Mouse (Mus musculus) stomach, embryonic 15.5 days (tissue): ENCODE results near the gene Sox15. TPM values are rescaled to one million over a fixed set of nuclear protein-coding genes. Genes with fewer than 3 reads are reported as not detected.

ENCODE experiments used
- ATAC-seq: fragments of 200-750 bp; cut with Nextera tagmentation; 2 replicates; pipeline ENCODE4 v1.8.0; 2017; ENCODE audit warnings: low read depth, moderate number of reproducible peaks, moderate TSS enrichment; ENCODE audit not compliant: insufficient read depth, low FRiP score
- H3K27ac ChIP-seq: fragments of 300-500 bp; sonication (generic); 2 replicates; pipeline ENCODE4 v1.5.1; 2015; ENCODE audit warnings: mild to moderate bottlenecking, inconsistent platforms
- H3K27me3 ChIP-seq: fragments of 300-500 bp; sonication (generic); replicated peaks from 2 replicates; pipeline ENCODE4 v1.6.1; 2015; ENCODE audit warnings: inconsistent platforms
- H3K36me3 ChIP-seq: fragments of 300-500 bp; sonication (generic); 2 replicates; pipeline ENCODE4 v1.6.1; 2015; ENCODE audit warnings: inconsistent platforms
- H3K4me1 ChIP-seq: fragments of 300-500 bp; sonication (generic); 2 replicates; pipeline ENCODE4 v1.6.1; 2015; ENCODE audit warnings: inconsistent platforms
- H3K4me2 ChIP-seq: fragments of 300-500 bp; sonication (generic); 2 replicates; pipeline ENCODE4 v1.6.1; 2015; ENCODE audit warnings: mild to moderate bottlenecking, inconsistent platforms
- H3K4me3 ChIP-seq: fragments of 300-500 bp; sonication (generic); replicated peaks from 2 replicates; pipeline ENCODE4 v1.5.1; 2015; ENCODE audit warnings: inconsistent platforms
- H3K9ac ChIP-seq: fragments of 300-500 bp; sonication (generic); 2 replicates; pipeline ENCODE4 v1.6.1; 2015; ENCODE audit warnings: inconsistent platforms
- H3K9me3 ChIP-seq: fragments of 300-500 bp; sonication (generic); 2 replicates; pipeline ENCODE4 v1.6.1; 2016; ENCODE audit warnings: inconsistent platforms
- WGBS: fragments of 180-500 bp; shearing (Covaris S2); methylation state at CpG from one replicate; pipeline ENCODE4 v1.1.7; 2015; 5-methylcytosine and 5-hydroxymethylcytosine counted together
- polyA plus RNA-seq: library from polyadenylated mRNA; unstranded; fragments of >200 nt; fragmentation: Nextera tagmentation; extraction: Ambion mirVana; gene quantifications from 2 replicates; pipeline ENCODE4 v1.2.1, GENCODE M21; 2015

The Sox15 gene
- polyA plus RNA-seq, 1 experiment from 2014 or later: 6.0 TPM

- peaks cover 7% of the 10 kb centered on the region; the same call in 1 of the 2 replicates for H3K36me3 ChIP-seq
- H3K4me3 ChIP-seq: 0 out of 2 replicates have a peak overlapping the region, but pooled peaks have one; percentile 92
- no peaks in the 10 kb centered on the region for H3K9me3 ChIP-seq
- WGBS: 70% methylated on average over 7 of the region's 7 CpGs
- H3K4me2 ChIP-seq: no peak overlapping the region
- peak overlapping the region; percentile 80 for H3K27ac ChIP-seq
- no peak overlapping the region for H3K9ac ChIP-seq
- ATAC-seq: no peak
- H3K4me1 ChIP-seq: peaks cover 48% of the 10 kb centered on the region
- no peaks in the 10 kb centered on the region for H3K27me3 ChIP-seq
These were observed 28.5 kb downstream of the Sox15 start for GRCm38 (mm10) chr11:69683576-69683975.

DNA sequence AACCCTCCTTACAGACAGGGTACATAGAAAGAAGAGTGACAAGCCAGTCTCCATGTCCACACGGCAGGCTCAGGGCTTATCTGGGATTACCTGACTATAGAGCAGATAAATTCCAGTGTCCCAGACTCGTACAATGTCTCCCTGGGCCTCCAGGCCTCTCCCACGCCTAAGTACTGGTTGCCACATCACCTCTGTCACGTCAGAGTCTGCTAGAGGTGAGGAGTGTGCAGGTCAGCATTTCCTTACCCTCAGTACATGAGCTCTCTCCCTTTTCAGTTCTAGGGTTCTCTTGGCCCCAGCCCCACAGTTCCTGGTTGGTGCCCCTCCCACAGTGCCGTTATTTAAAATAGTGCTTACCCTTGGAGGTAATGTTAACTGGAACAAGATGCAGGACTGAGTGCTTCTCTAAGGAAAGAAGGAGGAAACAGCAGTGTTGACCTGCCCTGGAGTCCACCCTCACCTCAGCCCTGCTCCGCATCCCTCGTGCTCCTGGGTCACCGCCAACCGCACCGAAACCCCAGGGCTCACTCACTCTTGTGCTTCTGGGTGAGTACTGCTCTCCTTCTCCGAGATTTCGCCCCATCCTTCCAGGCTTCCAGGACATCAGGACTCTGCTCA, 29.1 kb downstream of the Sox15 start:
- no peaks in the 10 kb centered on the region for H3K9me3 ChIP-seq
- WGBS: 72% methylated on average over 12 of the region's 12 CpGs
- no peak overlapping the region for H3K4me2 ChIP-seq
- H3K4me3 ChIP-seq: no peak overlapping the region
- H3K27me3 ChIP-seq: no peaks in the 10 kb centered on the region
- ATAC-seq: no peak
- 0 out of 2 replicates have a peak, but pooled peaks cover 3% of the 10 kb centered on the region for H3K36me3 ChIP-seq
- no peak overlapping the region for H3K9ac ChIP-seq
- H3K4me1 ChIP-seq: peaks cover 48% of the 10 kb centered on the region
- no peak overlapping the region for H3K27ac ChIP-seq

GRCm38 (mm10) chr11:69684936-69685335, 29.8 kb downstream of the Sox15 start:
- Histone ChIP-seq H3K27me3 (no peaks in the 10 kb centered on the region), H3K27ac (peak overlapping the region; percentile 80; the same call in 1 of the 2 replicates), H3K4me3 (no peak overlapping the region), H3K4me2 (no peak overlapping the region), H3K9ac (no peak overlapping the region), H3K9me3 (no peaks in the 10 kb centered on the region), H3K4me1 (peaks cover 44% of the 10 kb centered on the region), H3K36me3 (0 out of 2 replicates have a peak, but pooled peaks cover 3% of the 10 kb centered on the region)
- WGBS: 90% methylated on average over 6 of the region's 6 CpGs
- no peak for ATAC-seq

- Histone ChIP-seq H3K27me3 (no peaks in the 10 kb centered on the region), H3K9ac (no peak within 1 kb of the TSS), H3K27ac (peak within 1 kb of the TSS; percentile 80), H3K4me3 (no peak within 1 kb of the TSS), H3K4me1 (peaks cover 37% of the 10 kb centered on the region), H3K36me3 (no peaks in the 10 kb centered on the region), H3K4me2 (peak within 1 kb of the TSS; percentile 19; the same call in 1 of the 2 replicates), H3K9me3 (no peaks in the 10 kb centered on the region)
- 55% methylated on average over 10 of the region's 10 CpGs for WGBS
- no peak for ATAC-seq
These were observed 30.5 kb downstream of the Sox15 start, which contains the start of gene Tnfsf13 for GRCm38 (mm10) chr11:69685526-69686148. TSS of gene Tnfsf13 (minus strand) at chr11:69685784.

DNA sequence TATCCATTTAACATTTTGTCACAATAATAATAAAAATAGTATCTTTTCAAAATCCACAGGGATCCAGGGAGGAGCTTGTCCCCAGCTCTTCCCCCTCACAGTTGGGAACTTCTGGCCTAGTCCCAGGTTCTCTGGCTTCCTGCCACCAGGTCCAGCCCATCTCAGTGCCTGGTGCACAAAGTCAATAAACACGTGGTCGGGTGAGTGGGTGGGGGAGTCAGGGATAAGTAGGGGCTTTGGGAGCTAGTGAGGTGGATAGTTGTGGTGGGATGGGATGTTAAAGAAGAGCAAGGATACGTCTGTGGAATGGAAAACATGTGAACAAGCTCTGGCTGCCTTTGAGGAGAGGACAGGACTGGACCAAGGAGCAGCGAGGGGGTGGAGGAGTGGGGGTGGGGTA, 31.3 kb downstream of the Sox15 start:
- Histone ChIP-seq H3K9me3 (no peaks in the 10 kb centered on the region), H3K4me3 (no peak overlapping the region), H3K9ac (no peak overlapping the region), H3K27me3 (no peaks in the 10 kb centered on the region), H3K27ac (peak overlapping the region; percentile 80; the same call in 1 of the 2 replicates), H3K36me3 (no peaks in the 10 kb centered on the region), H3K4me1 (peaks cover 31% of the 10 kb centered on the region), H3K4me2 (peak overlapping the region; percentile 19; the same call in 1 of the 2 replicates)
- WGBS: 13% methylated on average over 4 of the region's 4 CpGs
- ATAC-seq: no peak

- Histone ChIP-seq H3K4me2 (no peak overlapping the region), H3K9ac (no peak overlapping the region), H3K27ac (peak overlapping the region; percentile 27; the same call in 1 of the 2 replicates), H3K27me3 (no peaks in the 10 kb centered on the region), H3K36me3 (no peaks in the 10 kb centered on the region), H3K4me1 (peaks cover 31% of the 10 kb centered on the region), H3K4me3 (no peak overlapping the region), H3K9me3 (no peaks in the 10 kb centered on the region)
- WGBS: 50% methylated on average over 5 of the region's 5 CpGs
- ATAC-seq: no peak
These were observed 31.9 kb downstream of the Sox15 start for GRCm38 (mm10) chr11:69687061-69687460.

- peaks cover 17% of the 10 kb centered on the region for H3K4me1 ChIP-seq
These were observed 34.8 kb downstream of the Sox15 start for GRCm38 (mm10) chr11:69689891-69690290.

GRCm38 (mm10) chr11:69692196-69692811, 37.2 kb downstream of the Sox15 start:
- Histone ChIP-seq H3K4me3 (no peak overlapping the region), H3K36me3 (no peaks in the 10 kb centered on the region), H3K27me3 (no peaks in the 10 kb centered on the region), H3K4me1 (peaks cover 10% of the 10 kb centered on the region; the same call in 1 of the 2 replicates), H3K27ac (no peak overlapping the region), H3K9me3 (no peaks in the 10 kb centered on the region), H3K4me2 (no peak overlapping the region), H3K9ac (no peak overlapping the region)
- no peak for ATAC-seq
- WGBS: 71% methylated on average over 9 of the region's 9 CpGs

More at GRCm38 (mm10) chr11:69689891-69690290, 34.8 kb downstream of the Sox15 start:
- Histone ChIP-seq H3K4me3 (no peak overlapping the region), H3K27me3 (no peaks in the 10 kb centered on the region), H3K27ac (no peak overlapping the region), H3K9me3 (no peaks in the 10 kb centered on the region), H3K36me3 (no peaks in the 10 kb centered on the region), H3K4me2 (no peak overlapping the region), H3K9ac (no peak overlapping the region)
- WGBS: 77% methylated on average over 1 of the region's 1 CpGs
- ATAC-seq: no peak

DNA sequence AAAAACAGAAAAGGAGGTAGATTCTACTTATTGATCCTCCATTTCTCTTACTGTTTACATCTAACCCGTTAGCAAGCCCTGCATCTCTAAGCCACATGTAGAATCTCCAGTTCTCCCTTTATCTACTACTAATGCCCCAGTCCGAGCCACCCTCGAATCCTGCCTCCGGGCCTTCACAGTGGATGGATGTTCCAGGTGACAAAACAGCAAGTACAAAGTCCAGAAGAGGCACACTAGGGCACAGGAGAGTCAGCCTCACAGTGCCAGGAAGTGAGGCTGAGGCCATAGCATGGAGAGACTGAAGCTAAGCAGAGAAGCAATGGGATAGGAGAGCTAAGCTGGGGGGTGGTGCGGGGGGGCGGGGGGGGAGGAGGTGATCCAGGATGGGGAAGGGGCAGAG, 37.7 kb downstream of the Sox15 start:
- no peaks in the 10 kb centered on the region for H3K27me3 ChIP-seq
- H3K4me1 ChIP-seq: peaks cover 10% of the 10 kb centered on the region; the same call in 1 of the 2 replicates

GRCm38 (mm10) chr11:69693421-69693965, 38.4 kb downstream of the Sox15 start:
- Histone ChIP-seq H3K36me3 (no peaks in the 10 kb centered on the region), H3K9me3 (no peaks in the 10 kb centered on the region), H3K4me2 (no peak overlapping the region), H3K27ac (no peak overlapping the region), H3K9ac (no peak overlapping the region), H3K4me1 (peaks cover 10% of the 10 kb centered on the region; the same call in 1 of the 2 replicates), H3K27me3 (no peaks in the 10 kb centered on the region), H3K4me3 (no peak overlapping the region)
- ATAC-seq: no peak
- WGBS: 54% methylated on average over 11 of the region's 11 CpGs

More for the DNA sequence above, 37.7 kb downstream of the Sox15 start:
- H3K4me3 ChIP-seq: no peak overlapping the region
- ATAC-seq: no peak; the same call in 1 of the 2 replicates
- H3K36me3 ChIP-seq: no peaks in the 10 kb centered on the region
- no peak overlapping the region for H3K9ac ChIP-seq
- no peak overlapping the region for H3K4me2 ChIP-seq
- no peak overlapping the region for H3K27ac ChIP-seq
- 75% methylated on average over 6 of the region's 6 CpGs for WGBS
- H3K9me3 ChIP-seq: no peaks in the 10 kb centered on the region

- Histone ChIP-seq H3K9ac (peak overlapping the region; percentile 58), H3K9me3 (no peaks in the 10 kb centered on the region), H3K4me3 (peak overlapping the region; percentile 64), H3K4me2 (peak overlapping the region; percentile 92), H3K4me1 (peaks cover 10% of the 10 kb centered on the region; the same call in 1 of the 2 replicates), H3K27ac (peak overlapping the region; percentile 74; the same call in 1 of the 2 replicates), H3K27me3 (no peaks in the 10 kb centered on the region), H3K36me3 (no peaks in the 10 kb centered on the region)
- whole genome bisulfite sequencing: 31% methylated on average over 6 of the region's 6 CpGs
- ATAC-seq: no peak
These were observed 39.9 kb downstream of the Sox15 start for GRCm38 (mm10) chr11:69695046-69695360.
